Mouse (Mus musculus): ENCODE data around the gene Rab3b. TPM values are rescaled to one million over a fixed set of nuclear protein-coding genes. Genes with fewer than 3 reads are reported as not detected.

The Rab3b gene
- total and polyA plus RNA-seq, 2 experiments: 0.09 to 1.4 TPM

GRCm38 (mm10) chr4:108933163-108933562, 54.3 kb downstream of the Rab3b start:
- H3K4me1 ChIP-seq (ENCODE audit: control insufficient read depth, insufficient read depth, low read length): no peaks in the 10 kb centered on the region
- TF ChIP-seq POLR2A (IDR thresholded peaks at IDR 0.05; ENCODE audit: extremely low read depth, insufficient read depth, low read length): no peak
- TF ChIP-seq CTCF (IDR thresholded peaks at IDR 0.05; ENCODE audit: low read depth, low read length): no peak
- H3K4me3 ChIP-seq (ENCODE audit: insufficient read depth, low read depth, low read length): no peak overlapping the region
- H3K79me2 ChIP-seq (ENCODE audit: control insufficient read depth, insufficient read depth, low read length): no peaks in the 10 kb centered on the region
- DNase-seq (ENCODE audit: extremely low read depth, low read depth, low spot score): no peak
- WGBS: 63% methylated on average over 1 of the region's 1 CpGs
- no peaks in the 10 kb centered on the region for H3K27me3 ChIP-seq (ENCODE audit: control insufficient read depth, insufficient read depth, low read length)
- H3K36me3 ChIP-seq (ENCODE audit: control insufficient read depth, insufficient read depth, low read length): no peaks in the 10 kb centered on the region
- no peak overlapping the region for H3K9ac ChIP-seq (ENCODE audit: low read depth, low read length)
- H3K27ac ChIP-seq (replicated peaks; ENCODE audit: insufficient read depth, low read depth, low read length): no peak overlapping the region

- TF ChIP-seq CTCF (IDR thresholded peaks at IDR 0.05; ENCODE audit: low read depth, low read length) (no peak), POLR2A (IDR thresholded peaks at IDR 0.05; ENCODE audit: extremely low read depth, insufficient read depth, low read length) (no peak)
- Histone ChIP-seq H3K79me2 (ENCODE audit: control insufficient read depth, insufficient read depth, low read length) (no peaks in the 10 kb centered on the region), H3K36me3 (ENCODE audit: control insufficient read depth, insufficient read depth, low read length) (no peaks in the 10 kb centered on the region), H3K27ac (replicated peaks; ENCODE audit: insufficient read depth, low read depth, low read length) (no peak overlapping the region), H3K4me3 (ENCODE audit: insufficient read depth, low read depth, low read length) (no peak overlapping the region), H3K9ac (ENCODE audit: low read depth, low read length) (no peak overlapping the region), H3K27me3 (ENCODE audit: control insufficient read depth, insufficient read depth, low read length) (no peaks in the 10 kb centered on the region), H3K4me1 (ENCODE audit: control insufficient read depth, insufficient read depth, low read length) (no peaks in the 10 kb centered on the region)
- 89% methylated on average over 4 of the region's 4 CpGs for WGBS
- DNase-seq (ENCODE audit: extremely low read depth, low read depth, low spot score): no peak
These were observed 56.0 kb downstream of the Rab3b start for GRCm38 (mm10) chr4:108934856-108935255.

GRCm38 (mm10) chr4:108937848-108938771, 59.2 kb downstream of the Rab3b start:
- no peaks in the 10 kb centered on the region for H3K4me1 ChIP-seq (ENCODE audit: control insufficient read depth, insufficient read depth, low read length)
- H3K9ac ChIP-seq (ENCODE audit: low read depth, low read length): no peak overlapping the region
- DNase-seq (ENCODE audit: extremely low read depth, low read depth, low spot score): no peak
- no peak overlapping the region for H3K4me3 ChIP-seq (ENCODE audit: insufficient read depth, low read depth, low read length)
- no peak overlapping the region for H3K27ac ChIP-seq (replicated peaks; ENCODE audit: insufficient read depth, low read depth, low read length)
- 85% methylated on average over 12 of the region's 12 CpGs for WGBS
- no peak for TF ChIP-seq CTCF (IDR thresholded peaks at IDR 0.05; ENCODE audit: low read depth, low read length)
- no peak for TF ChIP-seq POLR2A (IDR thresholded peaks at IDR 0.05; ENCODE audit: extremely low read depth, insufficient read depth, low read length)
- H3K36me3 ChIP-seq (ENCODE audit: control insufficient read depth, insufficient read depth, low read length): no peaks in the 10 kb centered on the region
- H3K27me3 ChIP-seq (ENCODE audit: control insufficient read depth, insufficient read depth, low read length): no peaks in the 10 kb centered on the region
- H3K79me2 ChIP-seq (ENCODE audit: control insufficient read depth, insufficient read depth, low read length): no peaks in the 10 kb centered on the region

GRCm38 (mm10) chr4:108940681-108941473, 62.0 kb downstream of the Rab3b start:
- no peak for DNase-seq (ENCODE audit: extremely low read depth, low read depth, low spot score)
- H3K4me1 ChIP-seq (ENCODE audit: control insufficient read depth, insufficient read depth, low read length): no peaks in the 10 kb centered on the region
- no peaks in the 10 kb centered on the region for H3K36me3 ChIP-seq (ENCODE audit: control insufficient read depth, insufficient read depth, low read length)
- H3K79me2 ChIP-seq (ENCODE audit: control insufficient read depth, insufficient read depth, low read length): no peaks in the 10 kb centered on the region
- no peak overlapping the region for H3K9ac ChIP-seq (ENCODE audit: low read depth, low read length)
- 89% methylated on average over 17 of the region's 17 CpGs for WGBS
- TF ChIP-seq POLR2A (IDR thresholded peaks at IDR 0.05; ENCODE audit: extremely low read depth, insufficient read depth, low read length) (no peak), CTCF (IDR thresholded peaks at IDR 0.05; ENCODE audit: low read depth, low read length) (no peak)
- H3K4me3 ChIP-seq (ENCODE audit: insufficient read depth, low read depth, low read length): no peak overlapping the region
- H3K27me3 ChIP-seq (ENCODE audit: control insufficient read depth, insufficient read depth, low read length): no peaks in the 10 kb centered on the region
- no peak overlapping the region for H3K27ac ChIP-seq (replicated peaks; ENCODE audit: insufficient read depth, low read depth, low read length)

- Histone ChIP-seq H3K4me1 (ENCODE audit: control insufficient read depth, insufficient read depth, low read length) (no peaks in the 10 kb centered on the region), H3K9ac (ENCODE audit: low read depth, low read length) (no peak overlapping the region), H3K4me3 (ENCODE audit: insufficient read depth, low read depth, low read length) (no peak overlapping the region), H3K36me3 (ENCODE audit: control insufficient read depth, insufficient read depth, low read length) (no peaks in the 10 kb centered on the region), H3K27me3 (ENCODE audit: control insufficient read depth, insufficient read depth, low read length) (no peaks in the 10 kb centered on the region), H3K79me2 (ENCODE audit: control insufficient read depth, insufficient read depth, low read length) (no peaks in the 10 kb centered on the region), H3K27ac (replicated peaks; ENCODE audit: insufficient read depth, low read depth, low read length) (no peak overlapping the region)
- DNase-seq (ENCODE audit: extremely low read depth, low read depth, low spot score): no peak
- TF ChIP-seq CTCF (IDR thresholded peaks at IDR 0.05; ENCODE audit: low read depth, low read length): no peak
- TF ChIP-seq POLR2A (IDR thresholded peaks at IDR 0.05; ENCODE audit: extremely low read depth, insufficient read depth, low read length): no peak
- 89% methylated on average over 4 of the region's 4 CpGs for WGBS
These were observed 63.3 kb downstream of the Rab3b start for GRCm38 (mm10) chr4:108942171-108942570.
